Mouse (Mus musculus): ENCODE data around the gene Dhx40.

Dhx40 gene

GRCm38 (mm10) chr11:86807505-86807989 lies at the start of gene Dhx40:
Dhx40 (minus strand) TSS chr11:86807746.
- peak; percentile 80 for DNase-seq (ENCODE audit: low spot score)

- DNase-seq (ENCODE audit: low spot score), result no peak
Observed at GRCm38 (mm10) chr11:86855639-86856425, 48.3 kb upstream of the Dhx40 start.

DNA sequence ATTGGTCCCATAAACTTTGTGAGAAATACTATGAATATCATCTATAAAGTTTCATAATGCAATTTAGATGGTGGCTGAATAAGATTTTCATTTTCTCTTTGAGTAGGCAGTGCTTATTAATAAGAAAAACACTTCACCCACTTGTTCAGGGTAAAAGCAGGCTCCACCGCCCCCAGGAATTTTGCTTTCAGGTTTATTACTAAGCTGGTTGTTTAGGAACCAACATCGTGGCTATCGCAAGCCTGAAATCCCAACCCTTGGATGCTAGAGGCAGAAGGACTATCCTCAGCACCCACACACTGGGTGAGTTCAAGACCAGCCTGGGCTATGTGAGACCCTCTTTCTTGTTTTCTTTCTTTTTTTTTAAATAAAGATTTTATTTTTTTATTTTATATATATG lies 45.5 kb upstream of the Dhx40 start:
- DNase-seq (ENCODE audit: low spot score), result no peak

DNA sequence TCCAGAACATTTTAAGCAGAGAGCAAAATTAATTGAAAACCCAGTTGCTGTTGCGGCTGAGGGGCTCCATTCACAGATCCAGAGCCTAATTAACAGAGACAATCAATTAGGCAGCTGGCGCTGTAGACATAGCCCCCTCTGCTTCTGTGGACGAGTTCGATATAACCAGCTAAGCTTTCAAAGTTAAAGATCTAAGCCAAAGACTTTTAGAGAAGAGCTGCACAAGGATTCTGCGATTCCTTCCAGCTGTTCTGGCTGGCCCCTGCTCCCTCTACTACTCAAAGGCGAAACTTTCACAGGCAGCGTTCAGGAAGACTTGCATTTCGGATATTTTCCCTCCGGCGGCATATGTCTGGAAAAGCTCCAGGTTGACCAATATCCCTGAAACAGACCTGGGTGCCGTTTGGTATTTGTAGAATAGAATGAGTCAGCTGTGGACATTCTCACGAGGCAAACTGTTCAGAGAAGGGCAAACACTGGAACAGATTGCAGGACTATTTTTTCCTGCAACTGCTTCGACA lies 45.0 kb upstream of the Dhx40 start:
- no peak for DNase-seq (ENCODE audit: low spot score)

GRCm38 (mm10) chr11:86851714-86852533 lies 44.4 kb upstream of the Dhx40 start:
- DNase-seq (ENCODE audit: low spot score), result no peak

- no peak for DNase-seq (ENCODE audit: low spot score)
Observed at GRCm38 (mm10) chr11:86851234-86851671, 43.7 kb upstream of the Dhx40 start.

GRCm38 (mm10) chr11:86843831-86844230 lies 36.3 kb upstream of the Dhx40 start:
- DNase-seq (ENCODE audit: low spot score), result no peak

GRCm38 (mm10) chr11:86841261-86841660 lies 33.7 kb upstream of the Dhx40 start:
- DNase-seq (ENCODE audit: low spot score), result no peak

- no peak for DNase-seq (ENCODE audit: low spot score)
Observed at GRCm38 (mm10) chr11:86840511-86841154, 33.1 kb upstream of the Dhx40 start.

GRCm38 (mm10) chr11:86839716-86840447 lies 32.3 kb upstream of the Dhx40 start:
- no peak for DNase-seq (ENCODE audit: low spot score)

DNA sequence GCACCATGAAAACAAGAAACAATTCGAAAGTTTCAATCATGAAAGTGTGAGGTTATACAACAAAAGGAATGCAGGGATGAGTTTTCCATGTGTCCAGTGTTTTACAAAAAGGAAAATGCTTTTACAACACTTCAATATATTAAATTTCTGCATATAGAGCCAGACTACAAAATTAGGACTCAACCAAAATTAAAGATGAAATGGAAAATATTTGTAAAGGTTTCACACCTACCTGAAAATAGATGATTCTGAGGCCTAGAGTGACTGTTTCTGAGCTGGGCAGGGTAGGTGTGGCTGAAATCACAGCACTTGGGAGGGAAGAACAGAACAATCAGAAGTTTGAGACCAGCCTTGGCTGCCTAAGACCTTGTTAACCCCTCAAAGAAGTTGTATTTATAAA lies 31.2 kb upstream of the Dhx40 start:
- DNase-seq (ENCODE audit: low spot score), result no peak

GRCm38 (mm10) chr11:86836366-86836765 lies 28.8 kb upstream of the Dhx40 start:
- peak; percentile 72 for DNase-seq (ENCODE audit: low spot score)

GRCm38 (mm10) chr11:86834628-86835338 lies 27.2 kb upstream of the Dhx40 start:
- no peak for DNase-seq (ENCODE audit: low spot score)

DNA sequence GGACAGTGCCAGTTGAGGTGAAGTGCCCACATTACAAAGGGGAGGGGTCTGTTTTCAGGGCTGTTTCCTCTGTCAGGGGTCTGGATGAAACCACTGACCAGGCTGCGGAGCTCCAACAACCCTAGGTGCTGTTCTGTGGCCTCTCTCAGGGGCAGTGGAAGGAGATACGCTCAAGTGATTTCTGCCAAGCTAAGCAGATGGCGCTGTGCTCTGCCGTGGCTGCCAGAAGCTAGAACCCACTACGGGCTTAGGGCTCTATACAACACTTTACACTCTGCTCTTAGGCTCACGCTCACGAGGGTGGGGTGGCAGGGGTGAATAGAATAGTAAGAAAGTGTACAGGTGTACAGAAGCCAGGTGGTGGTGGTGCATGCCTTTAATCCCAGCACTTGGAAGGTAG lies 26.5 kb upstream of the Dhx40 start:
- DNase-seq (ENCODE audit: low spot score), result no peak

- DNase-seq (ENCODE audit: low spot score), result no peak
Observed at GRCm38 (mm10) chr11:86833153-86833552, 25.6 kb upstream of the Dhx40 start.

GRCm38 (mm10) chr11:86828396-86828795 lies 20.9 kb upstream of the Dhx40 start:
- no peak for DNase-seq (ENCODE audit: low spot score)

GRCm38 (mm10) chr11:86827476-86828245 lies 20.1 kb upstream of the Dhx40 start:
- no peak for DNase-seq (ENCODE audit: low spot score)

GRCm38 (mm10) chr11:86824433-86824832 lies 16.9 kb upstream of the Dhx40 start:
- no peak for DNase-seq (ENCODE audit: low spot score)

GRCm38 (mm10) chr11:86822531-86822930 lies 15.0 kb upstream of the Dhx40 start:
- DNase-seq (ENCODE audit: low spot score), result no peak

GRCm38 (mm10) chr11:86819536-86819935 lies 12.0 kb upstream of the Dhx40 start:
- DNase-seq (ENCODE audit: low spot score), result no peak
